Mouse (Mus musculus): ENCODE data around the gene Pml.

Pml gene

DNA sequence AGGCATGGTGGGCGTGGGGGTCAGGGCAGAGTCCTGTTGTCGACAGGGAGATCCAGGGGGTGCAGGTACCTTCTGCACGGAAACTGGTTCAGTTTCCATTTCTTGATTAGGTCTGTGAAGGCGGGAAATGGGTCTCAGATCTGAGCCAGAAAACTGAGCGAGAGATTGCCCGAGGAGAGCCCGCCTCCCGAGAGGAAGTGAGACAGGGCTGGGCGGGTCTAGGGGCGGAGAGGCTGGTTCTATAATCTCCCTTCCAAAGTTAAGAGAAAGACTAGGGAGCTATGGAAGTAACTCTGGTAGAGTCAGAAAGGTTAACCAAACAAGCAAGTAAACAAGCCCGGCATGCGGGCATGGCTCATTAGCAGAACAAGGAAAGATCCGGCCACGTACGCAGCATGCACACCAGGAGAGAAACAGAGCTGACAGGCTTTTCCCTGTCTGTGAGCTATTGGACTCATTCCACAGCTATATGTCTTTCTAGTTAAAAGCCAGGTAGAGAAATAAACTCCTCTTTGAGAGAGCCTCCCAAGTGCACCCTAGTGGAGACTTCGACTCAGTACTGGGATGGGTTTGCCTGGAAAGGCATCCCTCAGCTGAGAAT lies at the start of gene Pml:
Gene Pml, minus strand, starts transcription at position 195 of the 601 bp plus-strand sequence.
- DNase-seq (ENCODE audit: low read depth in 1 of 2, low spot score in 2 of 2) = peak in 1 of 2 experiments; percentile 34

DNA sequence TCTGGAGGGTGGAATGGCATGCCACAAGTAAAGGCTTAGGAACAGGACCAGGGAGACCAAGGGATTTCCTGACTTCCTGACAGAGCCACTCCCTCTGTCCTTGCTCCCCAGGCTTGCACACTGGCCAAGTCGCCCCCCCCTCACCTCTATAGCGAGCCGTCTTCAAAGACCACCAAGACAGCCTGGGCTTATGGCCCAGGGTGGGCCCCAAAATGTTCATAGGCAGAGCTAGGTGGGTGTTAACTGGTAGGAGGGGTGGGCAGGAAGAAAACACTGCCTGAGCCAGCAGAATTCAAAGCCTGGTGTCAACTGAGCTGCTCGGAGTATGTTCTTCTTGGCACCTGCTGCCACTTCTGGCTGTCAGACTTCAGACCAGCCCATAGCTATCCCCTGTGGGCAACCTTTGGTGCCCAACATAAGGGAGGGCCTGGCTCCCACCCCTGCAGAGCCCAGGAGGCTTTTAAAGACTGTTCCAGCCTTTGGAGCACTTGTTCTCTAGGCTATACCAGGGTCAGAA lies 48.4 kb upstream of the Pml start:
- no peak for DNase-seq (ENCODE audit: low read depth in 1 of 2, low spot score in 2 of 2)

DNA sequence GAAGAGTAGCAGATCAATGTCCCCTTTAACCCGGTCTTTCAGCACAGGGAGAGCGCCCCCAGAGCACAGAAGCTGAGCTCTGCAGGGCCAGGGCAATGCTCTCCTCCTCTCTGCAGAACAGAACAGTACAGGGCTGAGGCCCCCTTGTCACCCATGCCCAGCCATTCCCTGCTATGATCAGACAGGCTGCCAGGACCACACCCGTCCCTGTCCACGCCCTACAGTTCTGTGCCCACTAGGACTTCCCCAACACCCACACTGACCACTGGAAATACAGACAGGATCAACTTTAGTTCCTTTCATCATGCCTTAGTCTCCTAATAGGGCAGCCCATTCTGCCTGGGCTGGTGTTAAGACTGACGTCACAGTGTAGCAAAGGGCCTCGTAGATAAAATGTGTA lies 47.5 kb upstream of the Pml start:
- DNase-seq (ENCODE audit: low read depth in 1 of 2, low spot score in 2 of 2) = no peak

DNA sequence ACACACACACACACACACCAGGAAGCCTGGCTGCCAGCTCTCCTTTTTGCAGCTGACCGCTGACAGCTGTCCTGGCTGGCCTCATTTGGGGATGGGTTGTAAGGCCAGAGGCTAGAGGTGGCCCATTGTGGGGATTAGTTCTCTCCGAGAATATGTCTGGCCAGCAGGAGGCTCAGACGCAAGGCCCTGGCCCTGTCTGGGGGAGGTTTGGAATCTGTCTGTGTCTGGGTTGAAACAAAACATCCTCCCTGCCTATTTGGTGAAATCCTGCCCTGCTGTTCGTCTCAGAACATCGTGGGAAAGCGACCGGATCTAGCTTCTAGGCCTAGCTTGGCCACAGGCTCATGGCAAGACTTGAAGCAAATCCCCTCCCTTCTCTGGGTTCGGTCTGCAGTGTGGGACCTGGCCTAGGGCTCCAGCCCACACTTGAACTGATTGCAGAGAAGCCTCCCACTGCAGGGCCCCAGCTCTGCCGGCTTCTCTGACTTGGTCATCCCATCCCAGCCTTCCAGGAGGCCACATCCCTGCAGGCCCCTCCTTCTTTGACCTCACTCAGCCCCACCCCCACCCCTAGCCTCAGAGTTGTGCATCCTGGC lies 46.3 kb upstream of the Pml start:
- no peak for DNase-seq (ENCODE audit: low read depth in 1 of 2, low spot score in 2 of 2)

- no peak for DNase-seq (ENCODE audit: low read depth in 1 of 2, low spot score in 2 of 2)
Observed at GRCm38 (mm10) chr9:58295345-58295744, 45.8 kb upstream of the Pml start.

DNA sequence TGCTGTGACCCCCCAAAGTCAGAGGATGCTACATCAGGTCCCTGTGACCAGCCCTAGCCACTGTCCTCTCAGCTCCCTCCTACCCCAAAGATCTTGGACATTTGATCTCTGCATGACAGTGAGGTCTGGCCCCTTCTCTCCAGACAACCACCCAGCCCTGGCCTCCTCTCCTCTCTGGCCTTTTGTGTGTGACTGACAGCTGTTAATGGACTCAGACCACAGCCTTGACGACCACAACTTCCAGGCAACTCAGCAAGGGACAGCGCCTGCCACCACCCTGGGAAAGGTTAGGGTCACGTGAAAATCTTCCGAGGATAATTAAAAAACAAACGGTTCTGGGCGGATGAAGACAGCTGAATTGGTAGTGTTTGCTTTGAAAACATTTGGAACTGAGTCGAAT lies 44.9 kb upstream of the Pml start:
- no peak for DNase-seq (ENCODE audit: low read depth in 1 of 2, low spot score in 2 of 2)

DNA sequence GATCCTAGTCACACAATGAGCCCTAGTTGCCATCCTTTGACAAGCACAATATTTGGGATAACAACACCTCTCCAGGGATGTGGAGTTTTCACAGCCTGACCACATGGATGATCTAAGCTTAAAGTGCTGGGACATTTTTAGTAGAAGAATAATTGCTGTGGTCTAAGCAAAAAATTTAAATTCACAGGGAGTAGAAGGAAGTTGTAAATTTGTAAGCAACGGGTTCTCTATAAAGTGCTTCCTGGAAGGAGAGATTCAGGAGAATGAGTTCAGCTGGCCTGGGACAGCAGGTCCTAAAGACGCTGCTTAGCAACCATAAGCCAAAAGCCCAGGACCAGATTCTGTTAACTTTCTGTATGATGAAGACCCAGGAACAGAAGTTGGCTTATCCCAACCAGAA lies 40.3 kb upstream of the Pml start:
- no peak for DNase-seq (ENCODE audit: low read depth in 1 of 2, low spot score in 2 of 2)

- DNase-seq (ENCODE audit: low read depth in 1 of 2, low spot score in 2 of 2) = no peak
Observed at GRCm38 (mm10) chr9:58289090-58289489, 39.5 kb upstream of the Pml start.

GRCm38 (mm10) chr9:58283431-58283830 lies 33.8 kb upstream of the Pml start:
- DNase-seq (ENCODE audit: low read depth in 1 of 2, low spot score in 2 of 2) = no peak

GRCm38 (mm10) chr9:58281597-58281996 lies 32.0 kb upstream of the Pml start:
- DNase-seq (ENCODE audit: low read depth in 1 of 2, low spot score in 2 of 2) = no peak

- DNase-seq (ENCODE audit: low read depth in 1 of 2, low spot score in 2 of 2) = peak in 1 of 2 experiments; percentile 46
Observed at GRCm38 (mm10) chr9:58280259-58281109, 30.9 kb upstream of the Pml start.

DNA sequence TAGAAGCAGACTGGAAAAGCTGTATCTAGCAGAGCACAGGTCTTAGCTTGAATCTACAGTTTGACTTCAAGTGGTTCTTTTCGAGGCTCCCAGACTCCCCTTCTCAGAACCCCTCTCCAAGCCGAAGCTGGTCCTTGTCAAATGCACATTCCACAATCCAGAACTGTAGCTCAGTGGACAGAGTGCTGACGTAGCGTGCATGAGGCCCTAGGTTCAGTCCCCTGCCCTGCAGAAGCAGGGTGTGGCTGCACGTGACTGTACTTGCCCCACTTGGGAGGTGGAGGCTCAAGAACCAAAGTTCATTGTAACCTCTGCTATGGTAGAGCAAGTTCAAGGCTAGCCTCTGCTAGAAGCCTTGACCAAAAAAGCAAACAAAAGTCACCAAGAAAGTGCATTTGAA lies 30.2 kb upstream of the Pml start:
- DNase-seq (ENCODE audit: low read depth in 1 of 2, low spot score in 2 of 2) = no peak

- no peak for DNase-seq (ENCODE audit: low read depth in 1 of 2, low spot score in 2 of 2)
Observed at GRCm38 (mm10) chr9:58278821-58279723, 29.5 kb upstream of the Pml start.

DNA sequence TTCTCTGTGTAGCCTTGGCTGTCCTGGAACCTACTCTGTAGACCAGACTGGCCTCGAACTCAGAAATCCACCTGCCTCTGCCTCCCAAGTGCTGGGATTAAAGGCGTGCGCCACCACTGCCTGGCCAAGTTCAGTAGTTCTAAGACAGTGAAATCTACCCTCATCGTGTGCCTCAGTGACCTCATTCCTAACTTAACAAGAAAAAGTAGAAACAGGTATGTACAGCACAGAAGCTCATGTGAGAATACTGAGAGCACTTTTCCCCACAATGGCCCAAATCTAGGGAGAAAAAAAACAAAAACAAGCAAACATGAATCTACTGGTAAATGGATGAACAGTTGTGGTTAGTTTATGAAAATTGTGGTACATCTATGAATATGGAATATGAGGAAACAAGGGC lies 28.7 kb upstream of the Pml start:
- DNase-seq (ENCODE audit: low read depth in 1 of 2, low spot score in 2 of 2) = no peak

GRCm38 (mm10) chr9:58276346-58276745 lies 26.8 kb upstream of the Pml start:
- DNase-seq (ENCODE audit: low read depth in 1 of 2, low spot score in 2 of 2) = no peak

DNA sequence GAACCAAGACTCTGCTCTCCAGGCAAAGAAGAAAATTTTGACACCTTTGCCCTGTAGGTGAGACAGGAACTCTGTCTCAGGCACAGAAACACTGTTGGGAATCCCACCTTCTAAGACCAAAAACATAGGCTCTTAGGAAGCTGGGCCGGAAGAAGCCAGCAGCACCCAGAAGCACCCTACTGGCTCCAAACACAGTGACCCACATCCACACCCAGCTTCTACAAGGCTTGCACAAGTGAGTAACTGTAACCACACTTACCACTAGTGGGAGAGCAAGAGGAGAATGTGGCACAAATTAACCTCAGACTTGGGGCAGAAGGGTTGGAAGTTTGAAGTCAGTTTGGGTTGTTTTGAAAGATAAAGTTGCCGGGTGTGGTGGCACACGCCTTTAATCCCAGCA lies 26.2 kb upstream of the Pml start:
- DNase-seq (ENCODE audit: low read depth in 1 of 2, low spot score in 2 of 2) = no peak

- peak in 1 of 2 experiments; percentile 54 for DNase-seq (ENCODE audit: low read depth in 1 of 2, low spot score in 2 of 2)
Observed at GRCm38 (mm10) chr9:58275115-58275774, 25.7 kb upstream of the Pml start.

DNA sequence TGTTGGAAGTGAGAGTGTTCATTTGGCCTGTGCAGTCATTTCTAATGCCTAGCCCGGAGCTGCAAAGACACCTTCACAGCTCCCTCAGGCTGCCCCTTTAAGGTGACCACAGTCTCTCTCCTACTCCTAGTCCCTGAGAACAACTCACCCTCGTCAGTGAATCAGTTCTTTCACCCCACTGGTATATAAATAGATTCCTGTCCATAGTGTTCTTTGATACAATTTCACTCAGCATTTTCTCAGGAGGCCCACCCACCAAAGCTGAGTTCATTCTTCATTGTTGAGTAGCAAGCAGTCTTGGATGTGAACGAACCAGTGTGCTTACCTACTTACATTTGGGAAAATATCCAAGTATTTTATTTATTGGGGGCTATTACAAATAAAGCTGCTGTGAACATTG lies 25.0 kb upstream of the Pml start:
- DNase-seq (ENCODE audit: low read depth in 1 of 2, low spot score in 2 of 2) = no peak

GRCm38 (mm10) chr9:58274101-58274604 lies 24.6 kb upstream of the Pml start:
- no peak for DNase-seq (ENCODE audit: low read depth in 1 of 2, low spot score in 2 of 2)

DNA sequence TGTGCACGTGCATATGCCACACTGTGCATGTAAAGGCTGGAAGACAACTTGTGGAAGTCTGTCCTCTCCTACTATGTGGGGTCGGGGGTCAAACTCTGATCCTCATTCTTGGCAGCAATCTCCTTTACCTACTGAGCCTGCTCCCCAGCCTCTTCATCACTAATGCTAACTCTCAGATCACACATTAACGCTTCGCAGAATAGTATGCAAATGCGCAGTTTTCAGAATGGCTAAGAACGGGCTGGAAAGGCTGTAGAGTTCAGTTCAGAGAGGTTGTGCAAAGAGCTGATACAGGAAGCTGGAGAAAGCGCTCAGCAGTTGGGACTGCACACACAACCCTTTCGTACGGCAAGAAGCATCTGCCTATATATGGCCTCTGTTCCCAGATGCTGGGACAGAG lies 23.3 kb upstream of the Pml start:
- no peak for DNase-seq (ENCODE audit: low read depth in 1 of 2, low spot score in 2 of 2)
